Mouse (Mus musculus) cerebellum, adult 2 months (tissue): Measurements from ENCODE around the gene Fgfr2.

Experiments
- CTCF ChIP-seq: fragments of 200-500 bp; IDR thresholded peaks from 2 replicates; pipeline ENCODE4 v1.5.1; 2011; ENCODE audit warnings: low read depth, mild to moderate bottlenecking, control low read depth, low read length, moderate library complexity, borderline replicate concordance; ENCODE audit not compliant: insufficient read depth
- POLR2A ChIP-seq: fragments of 200-500 bp; IDR thresholded peaks from 2 replicates; pipeline ENCODE4 v1.6.1; 2011; ENCODE audit warnings: low read length, control low read depth, borderline replicate concordance; ENCODE audit not compliant: insufficient read depth

GRCm38 (mm10) chr7:132724501-132725062 lies 398.6 kb downstream of the Fgfr2 start:
- TF ChIP-seq POLR2A (no peak), CTCF (no peak)
